Mouse (Mus musculus): Measurements from ENCODE around the gene Naaladl1. TPM values are rescaled to one million over a fixed set of nuclear protein-coding genes. Genes with fewer than 3 reads are reported as not detected.

Gene Naaladl1
- polyA plus RNA-seq, 1 experiment from 2014 or later, result 0.46 TPM

DNA sequence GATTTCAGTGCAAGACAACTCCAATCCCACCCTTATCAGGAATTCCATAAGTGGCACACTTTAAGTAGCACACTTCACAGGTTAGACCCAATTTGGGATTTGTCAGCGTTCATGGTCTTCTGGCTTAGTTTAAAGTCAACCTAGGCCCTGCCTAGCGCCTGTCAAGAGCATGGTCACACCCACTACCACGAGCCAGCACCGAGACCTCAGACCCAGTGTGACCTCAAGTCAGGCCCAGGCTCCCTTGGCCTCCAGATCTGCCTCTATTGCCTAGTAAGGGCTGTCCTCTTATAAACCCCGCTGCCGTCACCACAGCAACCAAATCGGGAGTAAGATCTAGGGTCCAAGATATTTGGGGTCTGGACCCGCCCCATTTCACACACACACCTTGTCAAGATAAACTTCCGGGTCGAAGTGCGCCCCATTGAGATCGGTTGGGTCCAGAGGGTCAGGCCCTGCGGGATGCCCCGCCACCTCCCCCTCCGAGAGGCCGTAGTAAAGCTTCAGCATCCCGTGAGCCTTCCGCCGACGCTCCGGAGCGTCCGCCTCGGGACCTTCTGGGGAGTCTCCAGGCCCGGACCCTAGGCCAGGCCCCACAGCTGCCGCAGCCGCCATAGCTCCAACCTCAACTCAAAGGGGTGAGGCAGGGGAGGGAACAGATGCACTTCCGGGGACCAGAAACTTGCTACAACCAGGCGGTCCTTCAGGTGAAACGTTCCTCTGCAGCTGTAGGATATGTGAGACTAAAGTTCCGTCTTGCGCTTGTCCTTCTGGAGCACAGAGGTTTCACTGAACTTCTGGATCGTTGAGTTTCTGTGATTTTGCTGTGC lies 28.8 kb upstream of the Naaladl1 start, which contains the start of gene Vps51:
Vps51 (minus strand) TSS at position 668 of the 830 bp plus-strand sequence.
- DNase-seq, result peak; percentile 85
- Histone ChIP-seq H3K27me3 (ENCODE audit: insufficient read depth, low read length) (no peaks in the 10 kb centered on the region), H3K4me1 (ENCODE audit: insufficient read depth) (peaks cover 17% of the 10 kb centered on the region), H3K9ac (replicated peaks) (peak within 1 kb of the TSS; percentile 68), H3K36me3 (replicated peaks; ENCODE audit: insufficient read depth, low read length) (peaks cover 18% of the 10 kb centered on the region), H3K9me3 (ENCODE audit: low read length) (no peaks in the 10 kb centered on the region), H3K4me3 (ENCODE audit: low read depth, low read length) (peak within 1 kb of the TSS; percentile 70), H3K4me2 (ENCODE audit: low read depth, low read length) (peak within 1 kb of the TSS; percentile 85), H3K27ac (ENCODE audit: low read depth) (peak within 1 kb of the TSS; percentile 79)
- peak; percentile 91 for ATAC-seq
- TF ChIP-seq EP300 (IDR thresholded peaks at IDR 0.05; ENCODE audit: low read depth), result 0 out of 2 replicates have a peak, but pooled peaks have one; percentile 42
- TF ChIP-seq CTCF (IDR thresholded peaks at IDR 0.05; ENCODE audit: low read depth), result no peak
- under 1% methylated on average over 33 of the region's 33 CpGs for WGBS (ENCODE audit: insufficient replicate concordance)

DNA sequence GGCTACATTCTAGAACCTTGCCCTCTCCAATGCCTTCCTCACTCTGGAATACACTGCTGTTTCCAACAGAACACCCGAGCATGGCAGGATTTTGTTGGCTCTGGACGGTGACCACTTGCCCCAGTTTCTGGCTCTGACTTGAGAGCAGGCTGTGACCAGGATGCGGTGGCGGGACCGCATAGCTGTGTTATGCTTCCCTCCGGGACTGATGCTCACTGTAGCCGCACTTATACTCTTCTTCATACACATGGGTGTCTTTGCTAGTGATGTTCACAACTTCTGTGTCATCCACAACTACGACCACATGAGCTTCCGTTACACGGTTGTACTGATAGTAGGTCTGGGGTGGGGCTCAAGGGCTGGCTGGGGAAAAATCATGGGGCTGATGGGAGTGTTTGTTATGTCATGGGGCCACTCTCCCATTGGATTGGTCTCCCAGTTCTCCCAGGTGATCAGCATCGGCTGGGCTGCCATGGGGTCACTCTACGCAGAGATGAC lies 25.6 kb upstream of the Naaladl1 start, which contains the start of gene Tmem262:
Tmem262 (plus strand) TSS at position 51 of the 498 bp plus-strand sequence.
- peaks cover 26% of the 10 kb centered on the region for H3K4me1 ChIP-seq (ENCODE audit: insufficient read depth)
- ATAC-seq (no peak), DNase-seq (no peak)
- H3K9me3 ChIP-seq (ENCODE audit: low read length), result no peaks in the 10 kb centered on the region
- H3K4me3 ChIP-seq (ENCODE audit: low read depth, low read length), result no peak within 1 kb of the TSS
- H3K4me2 ChIP-seq (ENCODE audit: low read depth, low read length), result no peak within 1 kb of the TSS
- H3K27ac ChIP-seq (ENCODE audit: low read depth), result no peak within 1 kb of the TSS
- no peak within 1 kb of the TSS for H3K9ac ChIP-seq (replicated peaks)
- no peak for TF ChIP-seq CTCF (IDR thresholded peaks at IDR 0.05; ENCODE audit: low read depth)
- no peak for TF ChIP-seq EP300 (IDR thresholded peaks at IDR 0.05; ENCODE audit: low read depth)
- 84% methylated on average over 12 of the region's 12 CpGs for WGBS (ENCODE audit: insufficient replicate concordance)
- peaks cover 27% of the 10 kb centered on the region for H3K36me3 ChIP-seq (replicated peaks; ENCODE audit: insufficient read depth, low read length)
- no peaks in the 10 kb centered on the region for H3K27me3 ChIP-seq (ENCODE audit: insufficient read depth, low read length)

GRCm38 (mm10) chr19:6082156-6082555 lies 23.4 kb upstream of the Naaladl1 start, which contains the start of gene Gm28374:
Gene Gm28374 (minus strand): TSS chr19:6082256.
- Histone ChIP-seq H3K4me1 (ENCODE audit: insufficient read depth) (peaks cover 28% of the 10 kb centered on the region), H3K27ac (ENCODE audit: low read depth) (no peak within 1 kb of the TSS), H3K36me3 (replicated peaks; ENCODE audit: insufficient read depth, low read length) (peaks cover 36% of the 10 kb centered on the region), H3K27me3 (ENCODE audit: insufficient read depth, low read length) (no peaks in the 10 kb centered on the region), H3K4me3 (ENCODE audit: low read depth, low read length) (no peak within 1 kb of the TSS), H3K4me2 (ENCODE audit: low read depth, low read length) (no peak within 1 kb of the TSS), H3K9me3 (ENCODE audit: low read length) (no peaks in the 10 kb centered on the region), H3K9ac (replicated peaks) (no peak within 1 kb of the TSS)
- 76% methylated on average over 9 of the region's 9 CpGs for WGBS (ENCODE audit: insufficient replicate concordance)
- TF ChIP-seq CTCF (IDR thresholded peaks at IDR 0.05; ENCODE audit: low read depth) (no peak), EP300 (IDR thresholded peaks at IDR 0.05; ENCODE audit: low read depth) (no peak)
- no peak for ATAC-seq
- no peak for DNase-seq

DNA sequence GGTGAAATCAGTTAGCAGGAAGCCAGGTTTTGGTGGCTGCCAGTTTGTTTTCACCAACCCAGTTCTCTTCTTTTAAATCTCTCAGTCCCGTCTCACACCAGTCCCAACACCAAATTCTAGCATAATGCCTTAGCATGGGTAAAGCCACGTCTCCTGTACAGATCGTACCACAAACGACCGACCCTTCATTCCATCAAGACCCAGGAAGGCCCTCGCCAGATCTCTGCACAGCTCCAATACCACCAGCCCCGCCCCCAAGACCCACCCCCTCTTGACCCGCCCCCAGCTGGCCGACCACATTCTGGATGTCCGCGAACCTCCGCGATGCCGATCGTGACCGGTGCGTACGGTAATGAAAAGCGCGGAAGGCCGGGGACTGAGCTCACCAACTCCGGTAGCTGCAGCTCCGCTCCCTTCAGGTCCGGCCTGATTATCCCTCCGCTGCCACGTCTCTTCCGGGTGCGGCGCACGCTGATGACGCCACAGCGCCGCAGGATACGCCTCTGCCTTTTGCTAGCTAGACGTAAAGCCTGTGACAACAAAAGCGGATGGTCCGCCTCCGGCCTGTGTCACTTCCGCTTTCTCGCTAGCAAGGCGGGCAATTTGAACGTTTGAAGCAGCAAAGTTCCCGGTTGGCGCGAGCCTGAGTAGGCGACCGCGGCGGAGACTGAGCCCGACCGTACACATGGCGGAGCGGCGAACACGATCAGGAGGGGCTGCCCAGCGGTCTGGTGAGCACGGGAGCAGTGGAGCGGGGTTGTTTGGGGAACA lies 20.9 kb upstream of the Naaladl1 start, which contains the start of the genes Zfpl1 and Cdca5:
Zfpl1 (minus strand) TSS at position 479 of the 771 bp plus-strand sequence.
Cdca5 (plus strand) TSS at position 506 of the 771 bp plus-strand sequence.
- Histone ChIP-seq H3K9ac (replicated peaks) (peak within 1 kb of the TSS; percentile 85), H3K36me3 (replicated peaks; ENCODE audit: insufficient read depth, low read length) (peaks cover 55% of the 10 kb centered on the region), H3K4me2 (ENCODE audit: low read depth, low read length) (peak within 1 kb of the TSS; percentile 98), H3K4me3 (ENCODE audit: low read depth, low read length) (peak within 1 kb of the TSS; percentile 93), H3K27me3 (ENCODE audit: insufficient read depth, low read length) (no peaks in the 10 kb centered on the region), H3K27ac (ENCODE audit: low read depth) (peak within 1 kb of the TSS; percentile 70), H3K9me3 (ENCODE audit: low read length) (no peaks in the 10 kb centered on the region), H3K4me1 (ENCODE audit: insufficient read depth) (peaks cover 21% of the 10 kb centered on the region)
- under 1% methylated on average over 58 of the region's 58 CpGs for WGBS (ENCODE audit: insufficient replicate concordance)
- peak; percentile 97 for DNase-seq
- TF ChIP-seq CTCF (IDR thresholded peaks at IDR 0.05; ENCODE audit: low read depth) (no peak), EP300 (IDR thresholded peaks at IDR 0.05; ENCODE audit: low read depth) (peak; percentile 68; the same call in 1 of the 2 replicates)
- ATAC-seq, result peak; percentile 92

DNA sequence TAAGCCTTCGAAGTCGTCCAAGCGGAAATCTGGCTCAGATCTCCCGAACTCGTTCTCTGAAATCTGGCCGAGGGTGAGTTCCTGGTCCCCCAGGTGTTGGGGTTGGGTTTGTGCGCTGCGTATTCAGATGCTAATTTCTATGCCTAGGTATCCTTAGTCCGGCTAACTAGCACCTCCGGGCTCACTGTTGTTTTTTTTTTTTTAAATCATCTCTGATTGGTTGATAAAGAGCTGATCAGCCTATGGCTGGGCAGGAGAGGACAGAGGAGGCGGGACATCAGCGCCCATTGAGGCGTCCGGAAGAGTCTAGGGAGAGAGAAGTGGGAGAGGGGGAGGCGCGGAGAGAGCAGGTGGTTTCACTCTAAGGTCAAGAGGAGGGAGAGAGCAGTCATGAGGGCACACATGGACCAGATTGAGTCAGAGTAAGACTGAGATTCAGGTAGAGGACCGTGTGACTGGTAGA lies 20.1 kb upstream of the Naaladl1 start:
- H3K9ac ChIP-seq (replicated peaks), result peak overlapping the region; percentile 85
- peak overlapping the region; percentile 93 for H3K4me3 ChIP-seq (ENCODE audit: low read depth, low read length)
- DNase-seq (peak; percentile 80), ATAC-seq (peak; percentile 76)
- no peaks in the 10 kb centered on the region for H3K27me3 ChIP-seq (ENCODE audit: insufficient read depth, low read length)
- peaks cover 56% of the 10 kb centered on the region for H3K36me3 ChIP-seq (replicated peaks; ENCODE audit: insufficient read depth, low read length)
- 2% methylated on average over 17 of the region's 17 CpGs for whole genome bisulfite sequencing (ENCODE audit: insufficient replicate concordance)
- peak overlapping the region; percentile 70 for H3K27ac ChIP-seq (ENCODE audit: low read depth)
- H3K9me3 ChIP-seq (ENCODE audit: low read length), result no peaks in the 10 kb centered on the region
- H3K4me2 ChIP-seq (ENCODE audit: low read depth, low read length), result peak overlapping the region; percentile 98
- TF ChIP-seq EP300 (IDR thresholded peaks at IDR 0.05; ENCODE audit: low read depth), result no peak
- TF ChIP-seq CTCF (IDR thresholded peaks at IDR 0.05; ENCODE audit: low read depth), result no peak
- peaks cover 21% of the 10 kb centered on the region for H3K4me1 ChIP-seq (ENCODE audit: insufficient read depth)
